Mouse (Mus musculus) gastrocnemius, postnatal 14 days (tissue): ENCODE results near the gene Zfp184. TPM values are rescaled to one million over a fixed set of nuclear protein-coding genes. Genes with fewer than 3 reads are reported as not detected.

Experiments
- DNase-seq: peaks from one replicate; pipeline ENCODE4 v3.0.0; 2021; ENCODE audit warnings: mixed read lengths
- intact Hi-C: fragments of 180-260 bp; cut with DNase I; formaldehyde crosslinking; loops from one replicate; pipeline ENCODE4 v1.15.1; 2025; ENCODE audit warnings: low total_unique reads
- microRNA-seq, 2 experiments: library from miRNA; unstranded; fragments of <30 nt; microRNA quantifications; one replicate each; pipeline ENCODE4 v1.2.0; 2021
- total RNA-seq, 2 experiments: library from RNA; stranded (reverse); gene quantifications; 2 replicates each; pipeline ENCODE4 v1.2.3; 2021

The Zfp184 gene
- total RNA-seq, 2 experiments from 2014 or later, result 0.33 to 0.38 TPM

GRCm38 (mm10) chr13:22006334-22007120, 61.6 kb downstream of the Zfp184 start:
- intact Hi-C loops, result no loop called here

DNA sequence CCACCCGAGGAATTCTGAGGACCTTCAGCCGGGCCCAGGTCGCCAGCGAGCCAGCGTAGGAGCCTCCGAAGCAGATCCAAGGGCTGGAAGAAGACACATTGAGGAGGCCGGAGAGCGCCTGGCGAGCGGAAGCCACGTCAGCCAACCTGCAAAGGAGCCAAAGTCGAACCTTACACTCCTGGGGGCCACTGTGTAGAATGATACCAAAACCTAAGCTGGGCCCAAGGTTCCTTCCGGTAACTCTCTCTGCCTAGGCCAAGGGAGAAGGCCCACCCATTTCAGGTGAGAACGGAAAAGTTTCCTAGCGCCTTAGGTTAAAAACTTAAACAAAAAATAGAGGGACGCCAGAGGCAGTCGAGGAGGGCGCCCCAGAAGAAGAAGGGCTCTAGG, 62.2 kb downstream of the Zfp184 start:
- intact Hi-C loops, result no loop called here
- DNase-seq, result no peak

More at GRCm38 (mm10) chr13:22006334-22007120, 61.6 kb downstream of the Zfp184 start:
- DNase-seq, result no peak

GRCm38 (mm10) chr13:22007872-22008271, 63.0 kb downstream of the Zfp184 start:
- intact Hi-C loops, result no loop called here
- no peak for DNase-seq

GRCm38 (mm10) chr13:22008707-22009106, 63.8 kb downstream of the Zfp184 start:
- intact Hi-C loops, result no loop called here
- DNase-seq, result no peak

DNA sequence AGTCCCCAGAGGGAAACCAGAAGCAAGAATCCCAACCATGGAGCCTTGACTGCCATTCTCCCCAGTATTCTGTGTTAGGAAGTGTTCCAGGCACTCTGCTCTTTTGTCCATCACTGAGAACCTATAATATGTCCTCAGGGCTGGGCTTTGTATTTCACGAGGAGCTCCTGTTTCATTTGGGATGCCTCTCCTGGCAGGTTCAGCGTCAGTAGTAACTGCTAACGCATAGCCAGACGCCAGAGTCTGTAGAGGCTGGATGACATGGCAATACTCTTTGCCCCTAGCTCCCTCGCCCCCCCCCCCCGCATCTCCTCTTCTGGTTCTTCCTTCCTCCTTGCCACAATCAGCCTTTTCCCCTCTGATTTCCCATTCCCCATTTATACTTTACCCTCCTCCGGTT, 64.7 kb downstream of the Zfp184 start, which contains the start of gene Prss16:
Gene Prss16, minus strand, starts transcription at position 101 of the 400 bp plus-strand sequence.
- intact Hi-C loops, result loop anchor here (10.0 kb wide), 1 partner anchor 155 kb away; no protein-coding TSS in a partner anchor
- no peak for DNase-seq

Small RNA genes lying within 50 kb of the gene (microRNA-seq; reads per million reads assigned to microRNA genes)
- gene Gm44456, result 0.50 to 1.3 reads per million in 2 experiments
- 98.8 to 100 reads per million in 2 experiments for gene Mir1983

Other genes starting within 250 kb of the Zfp184 start
- gene Olfr1359, start 247.0 kb upstream of the Zfp184 start, total RNA-seq, result not detected
- gene Hist1h2bl, start 229.0 kb upstream of the Zfp184 start, total RNA-seq, result 10 to 100 TPM; 79.9 to 84.7 TPM
- 10 to 100 TPM; 70.5 to 87.6 TPM for gene Hist1h2ai, start 228.7 kb upstream of the Zfp184 start, total RNA-seq
- 100 to 1,000 TPM; 108 to 117 TPM for gene Hist1h3h, start 227.4 kb upstream of the Zfp184 start, total RNA-seq
- gene Hist1h2bm, start 223.1 kb upstream of the Zfp184 start, total RNA-seq, result 10 to 100 TPM; 20.2 to 23.0 TPM
- gene Hist1h4j, start 210.0 kb upstream of the Zfp184 start, total RNA-seq, result 10 to 100 TPM; 15.5 to 16.2 TPM
- 100 to 1,000 TPM; 174 TPM for gene Hist1h4k, start 194.6 kb upstream of the Zfp184 start, total RNA-seq
- gene Hist1h2ak, start 191.3 kb upstream of the Zfp184 start, total RNA-seq, result 10 to 100 TPM; 29.4 to 33.4 TPM
- 10 to 100 TPM; 39.6 to 49.3 TPM for gene Hist1h2bn, start 191.0 kb upstream of the Zfp184 start, total RNA-seq
- gene Hist1h1b, start 164.5 kb upstream of the Zfp184 start, total RNA-seq, result 10 to 100 TPM; 49.0 to 49.9 TPM
- 10 to 100 TPM; 87.1 to 98.9 TPM for gene Hist1h3i, start 161.7 kb upstream of the Zfp184 start, total RNA-seq
- gene Hist1h2an, start 157.9 kb upstream of the Zfp184 start, total RNA-seq, result 10 to 100 TPM in 1 of 2 experiments, 1 to 10 TPM in 1; 7.8 to 10.7 TPM
- gene Hist1h2bp, start 157.6 kb upstream of the Zfp184 start, total RNA-seq, result 10 to 100 TPM; 32.1 to 32.8 TPM
- gene Hist1h2bq, start 134.9 kb upstream of the Zfp184 start, total RNA-seq, result 10 to 100 TPM; 58.2 to 75.5 TPM
- gene Hist1h2ao, start 134.6 kb upstream of the Zfp184 start, total RNA-seq, result 10 to 100 TPM; 67.5 to 87.1 TPM
- gene Hist1h4m, start 133.3 kb upstream of the Zfp184 start, total RNA-seq, result 100 to 1,000 TPM; 150 to 154 TPM
- 10 to 100 TPM; 26.8 to 27.2 TPM for gene Hist1h4n, start 112.9 kb upstream of the Zfp184 start, total RNA-seq
- 10 to 100 TPM; 29.4 to 69.3 TPM for gene Hist1h2ap, start 111.6 kb upstream of the Zfp184 start, total RNA-seq
- 10 to 100 TPM; 57.8 to 74.3 TPM for gene Hist1h2br, start 111.4 kb upstream of the Zfp184 start, total RNA-seq
- not detected for gene Pom121l2, start 36.1 kb downstream of the Zfp184 start, total RNA-seq
- gene Prss16, start 64.6 kb downstream of the Zfp184 start, total RNA-seq, result not detected
- 10 to 100 TPM; 45.8 to 69.2 TPM for gene Hist1h2ah, start 90.5 kb downstream of the Zfp184 start, total RNA-seq
- 10 to 100 TPM; 80.3 to 90.2 TPM for gene Hist1h2bk, start 90.8 kb downstream of the Zfp184 start, total RNA-seq
- 10 to 100 TPM; 46.4 to 49.7 TPM for gene Hist1h4i, start 96.3 kb downstream of the Zfp184 start, total RNA-seq
- 10 to 100 TPM; 40.6 to 42.0 TPM for gene Hist1h2ag, start 97.8 kb downstream of the Zfp184 start, total RNA-seq
- 10 to 100 TPM; 41.8 to 44.7 TPM for gene Hist1h2bj, start 98.1 kb downstream of the Zfp184 start, total RNA-seq
- gene Vmn1r188, start 139.3 kb downstream of the Zfp184 start, total RNA-seq, result not detected
- not detected for gene Vmn1r189, start 160.7 kb downstream of the Zfp184 start, total RNA-seq
- gene Vmn1r191, start 238.9 kb downstream of the Zfp184 start, total RNA-seq, result not detected
- not detected for gene Vmn1r192, start 246.0 kb downstream of the Zfp184 start, total RNA-seq